Mouse (Mus musculus) limb, embryonic 12.5 days (tissue): ENCODE data around the gene Adcy2. TPM values are rescaled to one million over a fixed set of nuclear protein-coding genes. Genes with fewer than 3 reads are reported as not detected.

Experiments
- ATAC-seq: fragments of 200-750 bp; cut with Nextera tagmentation; 2 replicates; pipeline ENCODE4 v1.8.0; 2017; ENCODE audit warnings: low read depth, moderate TSS enrichment; ENCODE audit not compliant: insufficient number of reproducible peaks, insufficient read depth, low FRiP score, low TSS enrichment
- H3K27ac ChIP-seq: fragments of 300-500 bp; sonication (generic); 2 replicates; pipeline ENCODE4 v1.5.1; 2016; ENCODE audit warnings: mild to moderate bottlenecking, moderate library complexity
- H3K27me3 ChIP-seq: fragments of 300-500 bp; sonication (generic); 2 replicates; pipeline ENCODE4 v1.6.1; 2016; ENCODE audit warnings: mild to moderate bottlenecking, moderate library complexity
- H3K36me3 ChIP-seq: fragments of 300-500 bp; sonication (generic); 2 replicates; pipeline ENCODE4 v1.6.1; 2016; ENCODE audit warnings: mild to moderate bottlenecking, moderate library complexity
- H3K4me1 ChIP-seq: fragments of 300-500 bp; sonication (generic); replicated peaks from 2 replicates; pipeline ENCODE4 v1.6.1; 2016
- H3K4me2 ChIP-seq: fragments of 300-500 bp; sonication (generic); 2 replicates; pipeline ENCODE4 v1.6.1; 2016; ENCODE audit warnings: mild to moderate bottlenecking, moderate library complexity
- H3K4me3 ChIP-seq: fragments of 300-500 bp; sonication (generic); replicated peaks from 2 replicates; pipeline ENCODE4 v1.5.1; 2016; ENCODE audit warnings: mild to moderate bottlenecking
- H3K9ac ChIP-seq: fragments of 300-500 bp; sonication (generic); replicated peaks from 2 replicates; pipeline ENCODE4 v1.6.1; 2016; ENCODE audit warnings: mild to moderate bottlenecking, moderate library complexity
- H3K9me3 ChIP-seq: fragments of 300-500 bp; sonication (generic); 2 replicates; pipeline ENCODE4 v1.6.1; 2016; ENCODE audit warnings: mild to moderate bottlenecking, moderate library complexity
- WGBS: fragments of 180-500 bp; shearing (Covaris S2); methylation state at CpG from one replicate; pipeline ENCODE4 v1.1.7; 2016; 5-methylcytosine and 5-hydroxymethylcytosine counted together
- polyA plus RNA-seq: library from polyadenylated mRNA; unstranded; fragments of >200 nt; fragmentation: Nextera tagmentation; extraction: Ambion mirVana; gene quantifications from 2 replicates; pipeline ENCODE4 v1.2.1, GENCODE M21; 2016

Gene Adcy2
- polyA plus RNA-seq, 1 experiment from 2014 or later = 5.3 TPM

- ATAC-seq = no peak; the same call in 1 of the 2 replicates
- Histone ChIP-seq H3K9me3 (no peaks in the 10 kb centered on the region), H3K4me2 (peak overlapping the region; percentile 87), H3K27ac (peak overlapping the region; percentile 77), H3K4me1 (peaks cover 14% of the 10 kb centered on the region), H3K9ac (peak overlapping the region; percentile 79), H3K4me3 (peak overlapping the region; percentile 77), H3K27me3 (no peaks in the 10 kb centered on the region), H3K36me3 (peaks cover 56% of the 10 kb centered on the region)
- under 1% methylated on average over 11 of the region's 11 CpGs for WGBS
These were observed 416.9 kb downstream of the Adcy2 start for GRCm38 (mm10) chr13:68582517-68582780.

GRCm38 (mm10) chr13:68581747-68582516 is 417.4 kb downstream of the Adcy2 start, which contains the start of the genes Mtrr and Fastkd3:
Mtrr (minus strand) TSS chr13:68582149.
Fastkd3 (plus strand) TSS chr13:68582234.
- peak within 1 kb of the TSS; percentile 87 for H3K4me2 ChIP-seq
- WGBS = under 1% methylated on average over 81 of the region's 81 CpGs
- no peaks in the 10 kb centered on the region for H3K27me3 ChIP-seq
- H3K9me3 ChIP-seq = no peaks in the 10 kb centered on the region
- peak within 1 kb of the TSS; percentile 78 for H3K27ac ChIP-seq
- H3K9ac ChIP-seq = peak within 1 kb of the TSS; percentile 79
- H3K36me3 ChIP-seq = peaks cover 56% of the 10 kb centered on the region
- peak within 1 kb of the TSS; percentile 77 for H3K4me3 ChIP-seq
- ATAC-seq = peak; percentile 100
- peaks cover 14% of the 10 kb centered on the region for H3K4me1 ChIP-seq

- 28% methylated on average over 14 of the region's 14 CpGs for WGBS
- no peaks in the 10 kb centered on the region for H3K27me3 ChIP-seq
- H3K4me1 ChIP-seq = peaks cover 14% of the 10 kb centered on the region
- peak overlapping the region; percentile 87 for H3K4me2 ChIP-seq
- ATAC-seq = no peak
- peak overlapping the region; percentile 79 for H3K9ac ChIP-seq
- peak overlapping the region; percentile 77 for H3K4me3 ChIP-seq
- H3K9me3 ChIP-seq = no peaks in the 10 kb centered on the region
- H3K27ac ChIP-seq = peak overlapping the region; percentile 78
- peaks cover 56% of the 10 kb centered on the region for H3K36me3 ChIP-seq
These were observed 418.1 kb downstream of the Adcy2 start for GRCm38 (mm10) chr13:68581086-68581740.

GRCm38 (mm10) chr13:68577945-68578344 is 421.4 kb downstream of the Adcy2 start:
- H3K9ac ChIP-seq = no peak overlapping the region
- H3K27me3 ChIP-seq = no peaks in the 10 kb centered on the region
- H3K36me3 ChIP-seq = peaks cover 45% of the 10 kb centered on the region
- H3K4me2 ChIP-seq = no peak overlapping the region
- no peaks in the 10 kb centered on the region for H3K9me3 ChIP-seq
- no peak overlapping the region for H3K27ac ChIP-seq
- WGBS = 91% methylated on average over 7 of the region's 7 CpGs
- ATAC-seq = no peak
- H3K4me3 ChIP-seq = no peak overlapping the region
- peaks cover 22% of the 10 kb centered on the region for H3K4me1 ChIP-seq

GRCm38 (mm10) chr13:68574398-68574797 is 424.9 kb downstream of the Adcy2 start:
- peaks cover 72% of the 10 kb centered on the region for H3K36me3 ChIP-seq
- 76% methylated on average over 4 of the region's 4 CpGs for WGBS

GRCm38 (mm10) chr13:68572966-68573913 is 426.1 kb downstream of the Adcy2 start:
- Histone ChIP-seq H3K4me2 (peak overlapping the region; percentile 21; the same call in 1 of the 2 replicates), H3K4me1 (peaks cover 22% of the 10 kb centered on the region), H3K9ac (no peak overlapping the region), H3K4me3 (no peak overlapping the region), H3K27me3 (no peaks in the 10 kb centered on the region), H3K9me3 (no peaks in the 10 kb centered on the region), H3K36me3 (peaks cover 72% of the 10 kb centered on the region), H3K27ac (peak overlapping the region; percentile 81)
- 43% methylated on average over 10 of the region's 10 CpGs for WGBS
- peak; percentile 85 for ATAC-seq

More at GRCm38 (mm10) chr13:68574398-68574797, 424.9 kb downstream of the Adcy2 start:
- Histone ChIP-seq H3K4me2 (no peak overlapping the region), H3K27me3 (no peaks in the 10 kb centered on the region), H3K4me1 (peaks cover 22% of the 10 kb centered on the region), H3K9ac (no peak overlapping the region), H3K4me3 (no peak overlapping the region), H3K27ac (no peak overlapping the region), H3K9me3 (no peaks in the 10 kb centered on the region)
- ATAC-seq = no peak

- Histone ChIP-seq H3K27me3 (no peaks in the 10 kb centered on the region), H3K36me3 (peaks cover 72% of the 10 kb centered on the region), H3K4me2 (no peak overlapping the region), H3K4me1 (peaks cover 22% of the 10 kb centered on the region), H3K9me3 (no peaks in the 10 kb centered on the region), H3K9ac (no peak overlapping the region), H3K27ac (peak overlapping the region; percentile 81), H3K4me3 (no peak overlapping the region)
- no peak for ATAC-seq
- WGBS = 78% methylated on average over 19 of the region's 19 CpGs
These were observed 427.1 kb downstream of the Adcy2 start for GRCm38 (mm10) chr13:68572247-68572646.
